Mouse (Mus musculus): Measurements from ENCODE around the gene Syde2. TPM values are rescaled to one million over a fixed set of nuclear protein-coding genes. Genes with fewer than 3 reads are reported as not detected.
A peak's percentile ranks its signal among the peaks of the same experiment; 100 is the strongest.

Syde2 gene
- not detected in 2 replicates for total RNA-seq (2012; rRNA removed)
- total RNA-seq (2014; rRNA removed): 0.30 and 0.31 TPM in 2 replicates
- 0.10 TPM in 2 replicates for polyA plus RNA-seq (2012; ENCODE audit: insufficient read length, low read depth)

DNA sequence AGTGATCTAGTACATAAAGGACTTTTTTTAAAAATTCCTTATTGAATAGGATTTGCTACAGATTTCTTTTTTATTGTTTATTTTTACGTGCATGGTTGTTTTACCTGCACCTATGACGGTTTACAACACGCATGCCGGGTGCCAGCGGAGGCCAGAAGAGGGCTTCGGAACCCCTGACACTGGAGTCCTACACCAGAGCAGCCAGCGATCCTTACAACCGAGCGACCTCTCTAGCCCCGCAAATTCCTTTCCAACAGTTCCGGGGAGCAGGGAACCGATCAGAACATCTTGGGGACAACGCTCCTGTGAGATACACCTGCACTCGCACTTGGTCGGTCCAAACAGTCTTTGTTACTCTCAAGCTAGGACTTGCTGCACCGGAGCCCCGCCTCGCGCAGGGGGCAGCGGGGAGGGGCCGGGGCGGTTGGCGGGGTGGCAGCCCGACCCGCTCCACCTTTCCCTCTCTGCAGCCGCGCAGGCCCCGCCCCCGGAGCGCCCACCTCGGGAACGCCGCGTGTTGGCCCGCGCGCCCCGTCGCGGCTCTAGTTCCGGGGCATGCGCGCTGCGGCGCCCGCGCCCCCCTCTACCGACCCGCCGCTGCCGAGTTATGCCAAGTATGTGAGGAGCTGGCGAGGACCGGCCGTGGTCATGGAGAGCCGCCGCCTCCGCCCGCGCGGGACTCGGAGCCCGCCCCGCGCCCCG is at the start of gene Syde2:
TSS of gene Syde2 (plus strand) at position 603 of the 702 bp plus-strand sequence.
- no peak within 1 kb of the TSS for H3K27ac ChIP-seq (ENCODE audit: insufficient read depth, low read depth)
- peaks cover 2% of the 10 kb centered on the region for H3K27me3 ChIP-seq (replicated peaks)
- peaks cover 20% of the 10 kb centered on the region for H3K9me3 ChIP-seq (replicated peaks; ENCODE audit: low read length)
- in situ Hi-C loops (cut with MboI; ENCODE audit: low pct_ligation_motif_present, low pct_unique_long_range_greater_than_20kb, low sequenced_read_pairs) (no loop called here), dilution Hi-C loops (cut with MboI; ENCODE audit: extremely low pct_ligation_motif_present, extremely low pct_unique_long_range_greater_than_20kb, low sequenced_read_pairs) (no loop called here)
- H3K36me3 ChIP-seq (replicated peaks in 1 of 2; ENCODE audit: control insufficient read depth in 1 of 2, insufficient read depth in 1 of 2, low read length in 1 of 2): no peaks in the 10 kb centered on the region
- H3K4me3 ChIP-seq (replicated peaks in 1 of 3; ENCODE audit: low read depth in 2 of 3, low read length in 2 of 3, poor library complexity in 1 of 3): peak within 1 kb of the TSS in 1 of 3 experiments; percentile 5
- H3K4me1 ChIP-seq (ENCODE audit: control insufficient read depth in 1 of 2, insufficient read depth in 2 of 2): peaks cover 0 to 8% of the 10 kb centered on the region in 2 experiments; a peak in 1 of 4 replicates
- no peak for DNase-seq (ENCODE audit: extremely low read depth)
- H3K4me2 ChIP-seq (ENCODE audit: insufficient read depth, low read depth, poor library complexity, severe bottlenecking): no peak within 1 kb of the TSS
- no peak within 1 kb of the TSS for H3K9ac ChIP-seq (ENCODE audit: insufficient read depth, low read depth)
- no peak for TF ChIP-seq EP300 (IDR thresholded peaks at IDR 0.05; ENCODE audit: low read length)
- TF ChIP-seq MYC (IDR thresholded peaks at IDR 0.05; ENCODE audit: low read depth, low read length): no peak
- TF ChIP-seq TCF12 (IDR thresholded peaks at IDR 0.05; ENCODE audit: low read depth, low read length): no peak
- TF ChIP-seq POLR2AphosphoS2 (IDR thresholded peaks at IDR 0.05; ENCODE audit: low read depth, low read length): no peak
- TF ChIP-seq BHLHE40 (IDR thresholded peaks at IDR 0.05; ENCODE audit: low read depth, low read length): no peak
- TF ChIP-seq POLR2A (IDR thresholded peaks at IDR 0.05; ENCODE audit: low read depth, low read length): no peak
- TF ChIP-seq JUND (conservative IDR thresholded peaks at IDR 0.05; ENCODE audit: low read depth, low read length): no peak
- no peak for TF ChIP-seq UBTF (IDR thresholded peaks at IDR 0.05; ENCODE audit: low read depth, low read length)
- no peak for TF ChIP-seq MXI1 (IDR thresholded peaks at IDR 0.05; ENCODE audit: low read depth, low read length)
- TF ChIP-seq CHD1 (IDR thresholded peaks at IDR 0.05; ENCODE audit: low read depth, low read length): no peak
- no peak for TF ChIP-seq USF2 (conservative IDR thresholded peaks at IDR 0.05; ENCODE audit: low read depth, low read length)
- TF ChIP-seq JUN (IDR thresholded peaks at IDR 0.05; ENCODE audit: insufficient read depth, low read depth, low read length): no peak
- no peak for TF ChIP-seq SMC3 (IDR thresholded peaks at IDR 0.05; ENCODE audit: low read depth, low read length)
- no peak for TF ChIP-seq KAT2A (IDR thresholded peaks at IDR 0.05; ENCODE audit: insufficient replicate concordance, low read length)
- no peaks in the 10 kb centered on the region for H3K79me2 ChIP-seq (replicated peaks; ENCODE audit: control insufficient read depth, extremely low read depth, insufficient read depth, poor library complexity, severe bottlenecking)

DNA sequence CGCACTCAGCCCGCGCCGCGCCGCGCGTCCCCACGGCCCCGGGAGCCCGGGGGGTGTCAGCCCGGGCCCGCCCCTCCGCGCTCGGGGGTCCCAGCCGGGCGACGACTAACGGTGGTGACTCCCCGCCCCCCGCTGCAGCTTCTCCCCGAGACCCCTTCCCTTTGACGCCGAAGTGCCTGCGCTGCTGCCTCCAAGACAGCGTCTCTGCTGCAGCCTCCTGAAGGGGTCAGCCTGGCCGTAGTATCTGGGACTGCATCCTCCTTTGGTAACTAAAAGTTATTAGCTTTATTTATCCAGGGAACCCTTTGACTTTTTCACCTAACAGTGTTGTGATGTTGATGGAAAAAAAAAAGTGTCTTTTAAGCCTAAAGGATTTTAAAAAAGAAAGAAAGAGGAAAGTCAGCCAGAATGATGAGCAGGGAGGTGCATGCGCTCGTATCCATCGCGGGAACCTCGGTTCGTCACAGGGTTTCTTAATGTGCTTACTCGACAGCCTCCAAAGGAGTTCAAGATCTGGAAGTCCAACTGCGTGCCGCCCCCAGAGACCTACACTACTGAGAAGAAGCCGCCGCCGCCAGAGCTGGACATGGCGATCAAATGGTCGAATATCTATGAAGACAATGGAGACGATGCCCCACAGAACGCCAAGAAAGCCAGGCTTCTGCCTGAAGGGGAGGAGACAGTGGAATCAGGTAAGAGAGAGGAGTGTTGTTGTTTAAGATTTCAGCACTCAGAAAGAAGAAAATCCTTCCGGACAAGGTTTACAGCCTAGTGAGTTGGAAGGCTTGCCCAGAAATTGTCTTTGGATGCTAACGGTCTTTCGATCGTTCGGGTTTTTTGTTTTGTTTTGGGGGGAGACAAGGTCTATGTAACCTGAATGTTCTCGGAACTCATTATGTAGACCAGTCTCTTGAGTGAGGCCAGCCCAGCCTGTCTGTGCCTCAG is 49.0 kb upstream of the Syde2 start:
- H3K9me3 ChIP-seq (replicated peaks; ENCODE audit: low read length): no peaks in the 10 kb centered on the region
- in situ Hi-C loops (cut with MboI; ENCODE audit: low pct_ligation_motif_present, low pct_unique_long_range_greater_than_20kb, low sequenced_read_pairs) (loop anchor here (5.0 kb wide), 2 partner anchors 119 to 244 kb away; no protein-coding TSS in a partner anchor), dilution Hi-C loops (cut with MboI; ENCODE audit: extremely low pct_ligation_motif_present, extremely low pct_unique_long_range_greater_than_20kb, low sequenced_read_pairs) (no loop called here)
- H3K27ac ChIP-seq (ENCODE audit: insufficient read depth, low read depth): no peak overlapping the region
- DNase-seq (ENCODE audit: extremely low read depth): no peak
- peak overlapping the region; percentile 93 for H3K9ac ChIP-seq (ENCODE audit: insufficient read depth, low read depth)
- H3K36me3 ChIP-seq (replicated peaks in 1 of 2; ENCODE audit: control insufficient read depth in 1 of 2, insufficient read depth in 1 of 2, low read length in 1 of 2): peaks cover 22 to 56% of the 10 kb centered on the region in 2 experiments
- no peak for TF ChIP-seq SMC3 (IDR thresholded peaks at IDR 0.05; ENCODE audit: low read depth, low read length)
- TF ChIP-seq SIN3A (IDR thresholded peaks at IDR 0.05; ENCODE audit: low read length): peak; percentile 67; the same call in 1 of the 2 replicates
- TF ChIP-seq CHD1 (IDR thresholded peaks at IDR 0.05; ENCODE audit: low read depth, low read length): peak; percentile 88; the same call in 1 of the 2 replicates
- TF ChIP-seq MAZ (IDR thresholded peaks at IDR 0.05; ENCODE audit: low read depth, low read length): 0 out of 2 replicates have a peak, but pooled peaks have one; percentile 29
- peak; percentile 44; the same call in 1 of the 2 replicates for TF ChIP-seq CHD2 (IDR thresholded peaks at IDR 0.05; ENCODE audit: low read length)
- peak; percentile 12; the same call in 1 of the 2 replicates for TF ChIP-seq HCFC1 (IDR thresholded peaks at IDR 0.05; ENCODE audit: low read depth, low read length)
- TF ChIP-seq ZNF384 (IDR thresholded peaks at IDR 0.05; ENCODE audit: low read depth, low read length): no peak
- TF ChIP-seq NRF1 (IDR thresholded peaks at IDR 0.05; ENCODE audit: low read depth, low read length): no peak
- no peak for TF ChIP-seq KAT2A (IDR thresholded peaks at IDR 0.05; ENCODE audit: insufficient replicate concordance, low read length)
- TF ChIP-seq MAX (IDR thresholded peaks at IDR 0.05; ENCODE audit: low read length): no peak
- no peak for TF ChIP-seq E2F4 (IDR thresholded peaks at IDR 0.05; ENCODE audit: insufficient replicate concordance, low read depth, low read length)
- no peak for TF ChIP-seq USF1 (IDR thresholded peaks at IDR 0.05; ENCODE audit: low read depth, low read length)
- no peak for TF ChIP-seq ZKSCAN1 (IDR thresholded peaks at IDR 0.05; ENCODE audit: borderline replicate concordance, low read depth, low read length)
- peak; percentile 68 for TF ChIP-seq MXI1 (IDR thresholded peaks at IDR 0.05; ENCODE audit: low read depth, low read length)
- 0 out of 2 replicates have a peak, but pooled peaks have one; percentile 16 for TF ChIP-seq MAFK (IDR thresholded peaks at IDR 0.05; ENCODE audit: insufficient replicate concordance, low read length)
- no peak for TF ChIP-seq UBTF (IDR thresholded peaks at IDR 0.05; ENCODE audit: low read depth, low read length)
- TF ChIP-seq CTCF (conservative IDR thresholded peaks at IDR 0.05 in 1 of 2, IDR thresholded peaks at IDR 0.05 in 1 of 2; ENCODE audit: low read depth in 2 of 2, low read length in 2 of 2): 0 out of 4 replicates have a peak, but pooled peaks of 1 of the 2 experiments have one; percentile 2
- no peak for TF ChIP-seq PAX5 (IDR thresholded peaks at IDR 0.05; ENCODE audit: low read length)
- peak; percentile 40; the same call in 1 of the 2 replicates for TF ChIP-seq ZMIZ1 (IDR thresholded peaks at IDR 0.05; ENCODE audit: low read depth, low read length)
- H3K4me2 ChIP-seq (ENCODE audit: insufficient read depth, low read depth, poor library complexity, severe bottlenecking): peak overlapping the region; percentile 95
- H3K4me1 ChIP-seq (ENCODE audit: control insufficient read depth in 1 of 2, insufficient read depth in 2 of 2): peaks cover 11 to 80% of the 10 kb centered on the region in 2 experiments
- no peaks in the 10 kb centered on the region for H3K27me3 ChIP-seq (replicated peaks)
- peaks cover 47% of the 10 kb centered on the region for H3K79me2 ChIP-seq (replicated peaks; ENCODE audit: control insufficient read depth, extremely low read depth, insufficient read depth, poor library complexity, severe bottlenecking)
- H3K4me3 ChIP-seq (replicated peaks in 1 of 3; ENCODE audit: low read depth in 2 of 3, low read length in 2 of 3, poor library complexity in 1 of 3): peak overlapping the region; percentile 81 to 90 (median 82)

Measured in CH12.LX (cell line).